8 mouse cellular contexts compared by ENCODE assay signal in the genomic region with DNA sequence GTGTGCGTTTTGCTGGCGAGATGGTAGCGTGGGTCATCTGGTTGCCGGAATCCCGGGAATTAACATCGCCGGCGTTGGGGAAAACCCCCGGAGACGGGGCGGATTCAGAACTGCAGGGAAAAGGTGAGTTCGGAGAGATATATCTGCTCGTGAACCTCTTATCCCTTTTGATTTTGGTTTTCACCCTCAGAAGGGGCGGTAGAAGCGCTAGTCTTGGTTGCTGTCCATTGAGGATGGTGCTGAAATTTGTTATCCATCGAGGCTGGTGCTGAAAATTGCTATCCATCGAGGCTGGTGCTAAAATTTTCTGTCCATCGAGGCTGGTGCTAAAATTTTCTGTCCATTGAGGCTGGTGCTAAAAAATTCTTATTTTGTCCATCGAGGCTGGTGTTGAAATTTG. TPM values are rescaled to one million over a fixed set of nuclear protein-coding genes. Genes with fewer than 3 reads are reported as not detected.
DNase-seq lines count a peak whose midpoint lies in the region.
"Not testable (repeated sequence)": the region's sequence is repeated elsewhere in the genome, so short reads cannot be mapped to it uniquely, and the experiment has no call there.

No protein-coding gene starts in this region.

- H3K9me3 ChIP-seq in ES-E14 (ENCODE audit: control insufficient read depth, insufficient read depth, low read depth, low read length): not testable (repeated sequence)

- in situ Hi-C loops in ES-E14 (cut with MboI; ENCODE audit: low sequenced_read_pairs in 2 of 2, unreplicated experiment in 2 of 2): not testable (repeated sequence)

- not testable (repeated sequence) for H3K9ac ChIP-seq in ES-E14 (ENCODE audit: insufficient read depth, low read depth, low read length, poor library complexity, severe bottlenecking)

- H3K4me1 ChIP-seq in ES-E14 (ENCODE audit: control insufficient read depth in 2 of 2, insufficient read depth in 2 of 2, low read length in 2 of 2, poor library complexity in 1 of 2): not testable (repeated sequence)

- DNase-seq in 3T3-L1 (ENCODE audit: low read depth, low spot score): peak; percentile 30
- peak; percentile 54 for DNase-seq in ES-E14 (ENCODE audit: low read depth, low spot score)
- DNase-seq in adrenal gland, postnatal 10 days: peak; percentile 8
- DNase-seq in embryo, embryonic 11.5 days (ENCODE audit: low read depth, low spot score): peak; percentile 20
- peak; percentile 66 for DNase-seq in heart, adult 11 months
- peak; percentile 20 for DNase-seq in kidney, postnatal 10 days
- DNase-seq in mesoderm, embryonic 11.5 days (ENCODE audit: low read depth, low spot score): peak; percentile 63
- DNase-seq in thymus, postnatal 14 days: peak; percentile 2

- H3K27ac ChIP-seq in ES-E14 (ENCODE audit: insufficient read depth, low read depth, low read length, poor library complexity, severe bottlenecking): not testable (repeated sequence)

- H3K36me3 ChIP-seq in ES-E14 (ENCODE audit: control insufficient read depth, insufficient read depth, low read length, poor library complexity, severe bottlenecking): not testable (repeated sequence)

- not testable (repeated sequence) for H3K4me3 ChIP-seq in ES-E14 (ENCODE audit: insufficient read depth in 1 of 2, low read depth in 1 of 2, low read length in 2 of 2, poor library complexity in 1 of 2, severe bottlenecking in 1 of 2)

RNA-seq across cellular contexts. Expression of a gene that starts 44.2 kb away (rescaled TPM):
- 6.6 and 8.1 TPM in 2 replicates for total RNA-seq in ES-E14 (2012; rRNA removed)
- 1 to 10 TPM; 3.7 to 4.8 TPM for total RNA-seq in adrenal gland, postnatal 10 days (2021)

Comparison
In these comparisons a context has a peak if more than half of its experiments do, and no peak if none do; other contexts are left out.
1. DNase-seq: peak in every context shown above with its lines; median percentile 66 in heart, adult 11 months; 63 in mesoderm, embryonic 11.5 days; 54 in ES-E14; 30 in 3T3-L1; 20 in embryo, embryonic 11.5 days; 20 in kidney, postnatal 10 days; 8 in adrenal gland, postnatal 10 days; 2 in thymus, postnatal 14 days.